Mouse (Mus musculus) brain, adult 2 months (tissue): ENCODE data around the gene Jph3.

Experiments used
- DNase-seq: peaks from one replicate; pipeline ENCODE4 v3.0.0; 2011; ENCODE audit warnings: low read depth, low spot score

Jph3 gene

GRCm38 (mm10) chr8:121729323-121729722 is at the start of gene Jph3:
Jph3 (plus strand) TSS chr8:121729623.
- DNase-seq: no peak

- DNase-seq: peak; percentile 83
Observed at GRCm38 (mm10) chr8:121680896-121681295, 48.5 kb upstream of the Jph3 start.

GRCm38 (mm10) chr8:121681457-121681856 is 48.0 kb upstream of the Jph3 start:
- peak; percentile 62 for DNase-seq

- DNase-seq: peak; percentile 57
Observed at GRCm38 (mm10) chr8:121683083-121683832, 46.2 kb upstream of the Jph3 start.

- DNase-seq: peak; percentile 76
Observed at GRCm38 (mm10) chr8:121685419-121685818, 44.0 kb upstream of the Jph3 start.

GRCm38 (mm10) chr8:121687455-121688161 is 41.8 kb upstream of the Jph3 start:
- peak; percentile 89 for DNase-seq

- DNase-seq: no peak
Observed at GRCm38 (mm10) chr8:121688496-121688895, 40.9 kb upstream of the Jph3 start.

- peak; percentile 67 for DNase-seq
Observed at GRCm38 (mm10) chr8:121694453-121694852, 35.0 kb upstream of the Jph3 start.

- no peak for DNase-seq
Observed at GRCm38 (mm10) chr8:121695585-121696184, 33.7 kb upstream of the Jph3 start.

- peak; percentile 83 for DNase-seq
Observed at GRCm38 (mm10) chr8:121697735-121698614, 31.4 kb upstream of the Jph3 start.

- no peak for DNase-seq
Observed at GRCm38 (mm10) chr8:121698615-121699101, 30.8 kb upstream of the Jph3 start.

GRCm38 (mm10) chr8:121699936-121700335 is 29.5 kb upstream of the Jph3 start:
- peak; percentile 98 for DNase-seq

GRCm38 (mm10) chr8:121705174-121705573 is 24.2 kb upstream of the Jph3 start:
- peak; percentile 65 for DNase-seq

- no peak for DNase-seq
Observed at GRCm38 (mm10) chr8:121706956-121707355, 22.5 kb upstream of the Jph3 start.

GRCm38 (mm10) chr8:121708406-121708805 is 21.0 kb upstream of the Jph3 start:
- DNase-seq: no peak

GRCm38 (mm10) chr8:121717502-121717901 is 11.9 kb upstream of the Jph3 start:
- DNase-seq: no peak

GRCm38 (mm10) chr8:121717982-121718425 is 11.4 kb upstream of the Jph3 start:
- peak; percentile 99 for DNase-seq

GRCm38 (mm10) chr8:121718925-121719324 is 10.5 kb upstream of the Jph3 start:
- DNase-seq: no peak

GRCm38 (mm10) chr8:121721072-121721471 is 8.4 kb upstream of the Jph3 start:
- DNase-seq: peak; percentile 87

GRCm38 (mm10) chr8:121723846-121724245 is 5.6 kb upstream of the Jph3 start:
- DNase-seq: no peak

- DNase-seq: no peak
Observed at GRCm38 (mm10) chr8:121727164-121727563, 2.3 kb upstream of the Jph3 start.
